Mouse (Mus musculus) c-Kit-negative CD71-positive TER-119-positive erythroid progenitor cells, embryonic 14.5 days (primary cell): ENCODE measurements around the gene Zscan10.

Experiments
- DNase-seq: peaks from one replicate; pipeline ENCODE4 v3.0.0-alpha.2; 2013; ENCODE audit warnings: low read depth, low spot score

Zscan10 gene

DNA sequence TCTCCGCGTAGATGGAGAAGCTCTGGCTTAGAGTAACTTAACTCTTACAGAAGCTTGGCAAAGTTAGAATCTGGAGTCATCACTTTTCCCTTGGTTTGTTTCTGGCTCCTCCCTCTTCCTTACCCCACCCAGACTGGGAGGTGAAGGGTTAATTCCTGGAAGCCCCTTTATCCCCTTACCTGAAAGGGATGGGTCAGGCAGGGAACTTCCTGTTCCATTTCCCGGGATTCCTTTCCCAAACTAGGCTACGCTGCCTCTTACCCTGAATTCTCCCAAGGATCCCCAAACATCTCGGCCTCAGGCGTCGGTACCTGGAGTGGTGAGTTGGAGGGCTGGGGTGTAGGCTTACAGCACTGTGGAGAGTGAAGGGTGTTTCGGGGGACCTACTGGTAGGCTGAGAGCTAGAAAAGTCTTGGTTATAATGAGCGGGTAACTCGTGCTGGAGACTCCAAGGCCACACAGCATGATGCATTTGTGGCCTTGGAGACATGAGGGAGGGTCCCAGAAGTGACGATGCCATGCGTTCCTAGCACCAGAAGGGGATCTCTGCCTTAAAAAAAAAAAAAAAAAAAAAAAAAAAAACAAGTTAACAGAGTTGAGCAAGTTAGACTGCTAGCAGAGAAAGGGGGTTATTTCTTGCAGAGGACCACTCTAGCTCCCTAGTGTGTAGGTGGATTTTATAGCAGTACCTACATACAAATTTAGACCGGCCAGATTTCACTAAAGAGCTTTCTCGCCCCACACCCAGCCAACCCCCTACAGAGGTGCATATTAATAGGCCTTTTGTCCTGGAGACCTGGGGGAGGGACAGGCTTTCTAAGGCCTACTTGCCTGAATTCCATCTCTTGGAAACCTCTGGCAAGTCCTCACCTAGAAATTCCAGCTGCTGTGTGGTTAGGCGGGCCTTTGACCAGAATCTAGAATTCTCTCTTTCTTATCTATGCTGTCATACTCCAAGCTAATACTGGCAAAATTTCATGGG lies at the start of gene Zscan10:
Gene Zscan10 (plus strand): TSS at position 216 of the 982 bp plus-strand sequence.
- no peak for DNase-seq

DNA sequence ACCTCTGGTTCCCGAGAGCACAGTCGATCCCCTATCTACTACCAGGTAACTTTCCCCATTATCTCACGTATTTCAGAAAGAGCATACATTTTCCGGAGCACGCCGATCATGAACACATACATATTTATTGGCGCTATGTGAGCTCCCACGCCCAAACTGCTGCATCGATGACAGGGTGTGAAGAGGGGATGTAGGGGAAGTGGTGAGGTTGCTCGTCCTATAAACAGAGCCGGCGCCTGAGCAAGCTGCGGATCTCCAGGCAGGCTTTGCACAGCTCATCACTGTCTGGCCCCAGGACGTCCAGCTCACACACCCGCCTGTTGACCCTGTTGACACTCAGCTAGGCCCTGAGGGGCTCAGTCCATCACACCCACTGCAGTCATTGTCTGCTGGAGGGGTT lies 49.8 kb upstream of the Zscan10 start:
- DNase-seq, result no peak

DNA sequence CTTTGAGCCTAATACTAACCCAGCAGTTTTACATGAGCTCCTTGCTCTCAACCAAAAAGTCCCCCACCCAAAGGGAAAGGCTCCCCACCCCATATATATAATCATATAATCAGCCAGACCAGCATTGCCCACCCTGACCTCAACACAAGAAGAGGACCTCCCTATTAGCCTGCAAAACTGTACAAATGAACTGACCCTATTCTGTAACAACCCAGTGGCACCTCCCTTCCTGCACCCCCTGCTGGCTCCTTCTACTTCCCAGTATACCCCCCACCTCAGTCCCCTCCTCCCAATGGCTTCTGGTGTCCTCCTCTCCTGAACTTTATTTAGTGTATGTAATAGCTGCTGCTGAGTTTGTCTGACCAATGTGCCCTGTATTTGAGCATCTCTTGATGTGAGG lies 49.2 kb upstream of the Zscan10 start:
- no peak for DNase-seq

DNA sequence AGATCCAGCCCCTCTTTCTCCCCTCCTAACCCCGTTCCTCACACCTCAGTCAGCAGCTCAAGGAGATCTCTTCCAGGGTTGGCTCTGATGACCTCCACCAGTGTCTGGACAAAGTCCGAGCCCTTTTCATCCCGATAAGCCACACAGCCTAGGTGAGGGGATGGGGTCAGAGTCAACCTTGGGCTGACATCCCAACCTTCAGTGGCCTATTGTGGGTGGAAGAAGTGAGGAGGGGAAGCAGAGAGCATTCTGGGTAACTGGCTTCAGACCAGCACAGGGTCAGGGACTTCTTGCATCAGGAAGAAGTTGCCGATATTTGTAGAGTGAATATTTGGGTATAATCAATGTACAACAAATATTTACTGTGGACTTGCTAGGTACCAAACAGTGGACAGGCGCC lies 48.7 kb upstream of the Zscan10 start:
- DNase-seq, result no peak

DNA sequence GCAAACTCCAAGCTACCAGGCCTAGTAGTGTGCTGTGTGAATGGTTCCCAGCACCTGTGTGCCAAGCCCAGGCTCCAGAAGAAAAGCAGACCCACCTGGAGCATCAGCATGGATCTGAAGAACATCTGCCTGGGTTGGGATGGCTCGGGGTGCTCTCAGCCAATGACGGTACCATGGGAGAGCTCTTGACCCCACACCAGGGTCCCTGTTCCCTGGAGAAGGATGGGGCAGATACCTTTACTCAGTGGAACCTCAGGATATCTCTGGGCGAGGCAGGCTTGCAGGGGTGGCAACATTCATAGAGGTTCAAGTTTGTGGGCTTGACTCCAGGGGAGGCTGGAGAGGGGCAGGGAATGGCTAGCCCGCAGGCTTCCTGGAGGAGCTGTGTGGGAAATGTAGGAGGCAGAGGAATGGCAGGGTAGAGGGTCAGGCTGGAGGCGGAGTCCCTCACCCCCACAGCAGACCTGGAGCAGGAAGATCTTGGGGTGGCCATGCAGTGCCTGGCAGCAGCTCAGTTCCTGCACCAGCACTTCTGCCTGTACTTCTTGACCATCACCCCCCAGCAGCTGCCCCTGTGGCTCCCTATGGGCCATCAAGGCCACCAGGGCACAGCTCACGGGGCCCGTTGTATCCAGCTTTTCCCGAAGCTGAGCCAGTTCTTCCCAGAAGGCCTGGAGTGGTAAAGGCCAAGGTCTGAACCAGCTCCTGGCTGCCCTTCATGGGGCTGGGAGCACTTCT lies 47.6 kb upstream of the Zscan10 start:
- no peak for DNase-seq

DNA sequence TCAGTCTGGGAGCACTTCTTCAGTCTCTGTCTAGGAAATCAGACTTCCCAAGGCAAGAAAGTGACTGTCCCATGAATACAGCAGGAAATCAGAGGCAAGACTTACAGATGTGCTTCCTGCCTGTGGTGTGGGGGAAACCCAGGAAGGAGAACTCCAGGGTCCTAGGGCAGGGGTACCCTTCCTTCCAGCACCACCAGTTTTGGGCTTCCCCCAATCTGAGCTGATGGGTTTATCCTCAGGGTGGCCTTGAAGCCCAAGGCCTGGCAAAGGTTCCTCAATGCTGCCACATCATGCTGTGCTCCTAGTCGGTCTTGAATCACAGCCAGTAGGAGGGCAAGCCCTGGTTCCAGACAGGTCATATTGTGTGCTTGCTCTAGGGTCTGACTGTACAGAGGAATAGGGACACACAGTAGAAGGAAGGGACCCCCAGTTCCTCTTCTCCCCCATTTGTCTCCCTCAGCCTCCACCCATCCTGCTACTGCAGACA lies 47.0 kb upstream of the Zscan10 start:
- DNase-seq, result no peak

DNA sequence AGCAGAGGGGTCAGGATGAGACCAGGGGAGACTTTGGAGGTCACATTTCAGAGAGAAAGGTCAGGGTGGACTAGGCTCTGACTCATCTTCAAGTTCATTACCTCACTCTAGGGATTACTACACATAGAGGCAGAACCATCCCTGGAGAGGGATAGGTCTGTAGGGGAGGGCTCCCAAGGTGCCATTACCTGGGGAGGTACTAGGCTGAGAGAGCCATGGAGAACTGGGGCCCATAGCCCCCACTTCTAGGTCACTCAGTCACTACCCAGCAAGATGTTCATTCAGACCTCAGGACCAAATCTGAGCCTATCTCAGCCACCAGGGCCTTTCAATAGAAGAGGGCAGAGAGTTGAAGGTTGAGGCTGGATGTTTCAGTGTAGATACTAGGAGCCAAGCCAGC lies 46.3 kb upstream of the Zscan10 start:
- DNase-seq, result no peak

DNA sequence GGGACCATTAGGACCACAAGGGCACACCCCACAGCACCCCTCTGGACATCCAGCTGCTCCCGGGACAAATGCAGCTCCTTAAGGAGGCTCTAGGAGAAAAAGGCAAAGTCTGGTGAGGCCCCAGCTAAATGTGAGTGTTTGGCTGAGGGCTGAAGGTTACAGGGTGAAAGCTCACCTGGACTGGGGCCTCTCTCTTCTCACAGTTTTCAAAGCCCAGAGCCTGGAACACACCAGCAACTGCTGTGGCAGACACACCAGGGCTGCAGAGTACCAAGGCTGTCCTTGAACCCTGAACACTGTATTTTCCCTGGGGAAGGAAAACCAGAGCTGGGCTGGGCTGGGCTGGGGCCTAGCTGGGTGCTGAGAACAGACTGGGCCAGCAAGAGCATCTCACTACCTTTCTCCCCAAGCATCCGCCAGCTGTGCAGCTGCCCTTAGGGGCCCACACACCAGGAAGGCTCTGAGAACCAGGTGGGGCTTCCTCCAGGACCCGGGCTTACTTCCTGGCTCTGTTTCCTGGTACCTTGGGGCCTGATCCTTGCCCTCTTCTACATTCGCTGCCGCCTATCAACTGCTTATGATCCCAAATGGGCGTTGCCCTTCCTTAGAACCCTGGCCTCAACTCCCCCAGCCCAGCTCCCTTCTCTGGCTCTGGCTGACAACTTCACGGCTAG lies 45.3 kb upstream of the Zscan10 start:
- DNase-seq, result no peak

DNA sequence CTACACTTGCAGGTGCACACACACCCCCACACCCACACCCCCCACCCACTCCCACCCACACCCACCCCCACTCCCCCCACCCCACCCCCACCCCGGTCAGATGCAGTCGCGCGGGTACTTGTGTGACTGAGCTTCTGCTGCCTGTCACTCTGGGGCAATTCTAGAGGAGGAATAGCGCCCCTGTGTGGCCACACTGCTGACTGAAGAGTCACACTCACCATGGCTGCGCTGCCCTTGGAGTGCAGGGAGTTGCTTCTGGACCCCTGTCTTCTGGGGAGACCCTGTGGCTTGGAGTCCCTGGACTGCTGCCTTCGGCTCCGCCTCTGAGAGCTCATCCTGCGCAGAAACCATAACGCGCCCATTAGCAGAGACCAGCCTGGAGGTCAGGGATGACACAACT lies 40.9 kb upstream of the Zscan10 start:
- DNase-seq, result no peak

DNA sequence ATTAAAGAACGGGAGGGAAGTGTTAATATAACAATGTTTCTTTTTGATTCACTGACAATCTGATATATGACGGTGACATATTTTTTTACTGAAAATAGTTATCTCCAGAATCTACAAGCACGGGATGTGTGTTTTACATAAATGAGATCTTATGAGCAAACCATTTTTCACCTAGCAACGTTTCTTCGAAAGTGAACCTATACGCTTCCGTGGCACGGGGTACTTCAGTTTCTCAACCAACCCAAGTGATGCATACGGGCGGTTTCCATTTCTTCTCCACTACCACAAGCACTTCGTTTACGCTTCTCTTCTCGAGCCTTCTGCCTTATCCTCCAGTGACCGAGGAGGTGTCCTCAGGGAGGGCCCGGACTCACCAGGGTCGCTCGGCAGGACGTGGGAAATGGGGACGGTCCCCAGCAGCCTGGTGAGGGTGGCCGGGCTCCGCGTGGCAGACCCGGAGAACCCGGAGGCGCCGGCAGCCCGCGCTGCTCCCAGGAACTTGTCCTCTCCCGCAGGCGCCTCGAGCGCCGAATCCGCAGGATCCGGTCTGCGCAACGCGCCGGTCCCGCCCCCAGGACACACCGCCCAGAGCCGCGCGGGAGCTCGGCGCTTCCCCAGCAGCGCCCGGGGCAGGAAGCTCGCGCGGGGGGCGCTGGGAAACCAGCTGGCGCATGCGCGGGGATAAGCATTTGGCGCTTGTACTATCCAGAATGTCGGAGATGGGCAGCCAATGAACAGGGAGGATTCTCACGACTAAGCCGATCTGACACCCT lies 36.9 kb upstream of the Zscan10 start, which contains the start of gene Zfp213:
Gene Zfp213 (minus strand): TSS at position 644 of the 773 bp plus-strand sequence.
- peak; percentile 94 for DNase-seq

DNA sequence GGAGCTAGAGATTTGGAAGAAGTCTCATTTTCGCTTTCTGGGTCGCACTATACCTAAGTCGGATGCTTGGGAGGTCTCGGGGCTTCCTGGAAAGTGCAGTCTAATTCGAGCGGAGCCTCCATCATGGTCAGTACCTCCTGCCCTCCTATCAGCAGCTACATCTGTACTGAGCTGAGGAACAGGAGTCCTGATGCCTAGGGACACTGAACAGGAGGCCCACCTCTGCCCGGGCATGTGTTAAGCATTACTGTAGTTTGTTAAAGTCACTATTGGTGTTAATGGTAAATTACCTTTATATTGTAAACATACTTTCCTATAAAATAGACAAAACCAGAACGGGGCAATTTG lies 36.3 kb upstream of the Zscan10 start:
- no peak for DNase-seq

DNA sequence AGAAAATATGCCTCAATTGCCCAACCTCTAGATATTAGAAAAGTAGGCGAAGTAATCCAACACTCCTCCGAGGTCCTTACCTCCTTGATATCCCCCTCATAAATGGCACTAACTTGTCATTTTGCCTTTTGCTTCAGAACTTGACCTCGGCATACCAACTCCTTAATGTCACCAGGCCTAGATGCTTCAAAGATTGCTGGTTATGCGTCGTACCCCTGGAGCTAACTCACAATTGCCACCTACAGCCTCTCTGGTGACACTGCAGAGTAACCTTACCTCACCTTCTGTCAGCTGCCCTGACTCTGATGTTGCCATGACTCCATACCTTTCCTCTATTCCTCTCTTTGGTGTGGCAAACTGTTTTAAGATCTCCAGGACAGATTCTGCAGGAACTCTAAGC lies 33.9 kb upstream of the Zscan10 start:
- DNase-seq, result no peak

DNA sequence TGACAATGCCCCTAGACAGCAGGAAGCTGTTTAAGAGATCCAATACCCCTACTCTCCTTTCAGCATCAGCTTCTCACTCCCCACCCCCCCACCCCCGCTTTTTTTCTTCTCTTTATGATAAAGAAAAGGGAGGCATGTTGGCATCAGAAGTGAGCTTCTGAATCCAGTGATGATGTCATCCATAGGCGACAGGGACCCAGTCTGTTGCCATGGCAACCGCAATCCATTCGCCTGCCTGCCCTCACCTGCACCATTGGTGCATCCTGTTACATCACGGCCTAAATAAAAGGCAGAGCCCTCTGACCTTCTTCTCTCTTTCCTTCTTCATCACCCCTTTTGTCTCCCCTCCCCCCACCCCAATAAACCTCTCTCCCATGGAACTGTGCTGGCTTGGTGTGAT lies 32.3 kb upstream of the Zscan10 start:
- no peak for DNase-seq

DNA sequence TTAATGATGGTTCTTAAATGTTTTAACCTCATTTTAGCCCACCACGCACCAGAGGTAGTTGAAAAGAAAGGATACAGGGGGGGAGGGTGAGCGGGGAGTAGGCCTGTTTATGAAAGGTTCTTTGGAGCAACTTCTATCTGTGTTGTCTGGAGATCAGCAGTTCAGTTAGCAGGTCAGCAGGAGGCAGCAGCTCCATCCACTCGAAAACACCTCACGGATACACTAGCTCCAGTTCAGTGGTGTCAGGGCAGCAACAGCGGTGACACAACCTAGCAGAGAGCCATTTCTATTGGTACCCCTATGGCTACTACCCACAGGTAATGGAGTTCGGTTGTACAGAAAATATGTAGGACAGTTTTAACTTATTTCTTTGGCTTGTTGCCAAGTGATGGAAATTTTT lies 30.6 kb upstream of the Zscan10 start:
- DNase-seq, result no peak

DNA sequence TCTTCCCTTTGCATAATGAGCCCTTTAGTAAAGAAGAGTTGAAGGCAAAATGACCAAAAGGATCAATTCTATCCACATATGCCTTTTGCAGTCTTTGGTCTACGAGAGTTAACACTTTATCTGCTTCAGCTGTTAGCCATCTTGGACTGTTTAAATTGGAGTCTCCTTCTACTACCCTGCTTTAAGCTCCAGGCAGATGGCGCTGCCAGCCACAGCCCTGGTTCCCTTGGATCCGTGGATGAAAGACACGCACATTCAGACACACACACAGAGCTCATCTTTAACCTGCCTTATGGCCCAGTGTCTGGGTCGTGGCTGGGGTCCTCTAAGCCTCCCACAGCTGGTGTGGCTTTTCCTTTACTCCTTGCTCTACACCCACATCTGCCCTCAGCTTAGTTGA lies 29.6 kb upstream of the Zscan10 start:
- no peak for DNase-seq

DNA sequence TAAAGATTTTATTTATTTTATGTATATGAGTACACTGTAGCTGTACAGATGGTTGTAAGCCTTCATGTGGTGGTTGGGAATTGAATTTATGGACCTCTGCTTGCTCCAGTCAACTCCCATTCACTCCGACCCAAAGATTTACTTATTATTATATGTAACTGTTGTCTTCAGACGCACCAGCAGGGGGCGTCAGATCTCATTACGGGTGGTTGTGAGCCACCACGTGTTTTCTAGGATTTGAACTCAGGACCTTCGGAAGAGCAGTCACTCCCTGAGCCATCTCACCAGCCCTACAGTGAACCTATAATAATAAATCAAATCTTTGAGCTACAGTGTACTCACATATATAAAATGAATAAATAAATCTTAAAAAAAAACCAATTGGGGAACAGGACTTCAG lies 28.6 kb upstream of the Zscan10 start:
- no peak for DNase-seq

DNA sequence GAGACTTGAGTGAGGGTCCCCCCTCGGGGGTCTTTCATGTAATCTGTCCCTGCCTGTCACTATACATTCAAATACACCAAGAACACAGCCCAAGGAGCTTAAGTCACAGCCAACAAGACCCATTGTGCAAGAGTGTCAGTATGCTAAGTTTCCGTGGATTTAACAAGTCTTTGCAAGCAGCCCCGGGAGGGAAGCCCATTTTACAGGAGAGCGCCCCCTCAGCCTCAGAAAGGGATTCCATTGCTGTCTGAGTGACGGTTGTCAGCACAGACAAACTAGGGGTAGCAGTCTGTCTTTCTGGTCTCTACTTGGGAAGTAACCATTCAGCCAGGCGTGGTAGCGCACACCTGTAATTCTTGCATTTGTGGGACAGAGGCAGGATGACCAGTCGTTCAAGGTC lies 26.5 kb upstream of the Zscan10 start:
- no peak for DNase-seq

DNA sequence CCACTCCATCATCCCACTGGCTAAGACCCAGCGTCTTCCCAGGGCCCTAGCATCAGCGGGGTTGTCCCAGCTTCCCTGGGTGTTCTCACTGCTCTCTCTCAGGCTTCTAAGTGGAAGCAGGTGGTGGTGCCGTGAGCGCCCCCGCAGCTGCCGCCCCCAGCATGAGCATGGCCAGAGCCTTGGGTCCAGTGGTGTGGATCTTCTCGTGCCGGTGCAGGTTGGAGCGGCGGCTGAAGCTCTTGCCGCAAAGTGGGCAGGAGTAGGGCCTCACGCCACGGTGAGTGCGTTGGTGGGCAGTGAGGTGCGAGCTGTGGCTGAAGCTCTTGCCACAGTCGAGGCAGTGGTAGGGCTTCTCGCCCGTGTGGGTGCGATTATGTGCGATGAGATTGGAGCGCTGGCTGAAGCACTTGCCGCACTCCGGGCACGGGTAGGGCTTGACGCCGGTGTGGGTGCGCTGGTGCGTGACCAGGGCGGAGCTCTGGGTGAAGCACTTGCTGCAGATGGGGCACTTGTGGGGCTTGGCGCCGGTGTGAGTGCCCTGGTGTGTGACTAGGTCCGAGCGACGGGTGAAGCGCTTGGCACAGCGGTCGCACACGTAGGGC lies 24.6 kb upstream of the Zscan10 start:
- no peak for DNase-seq

DNA sequence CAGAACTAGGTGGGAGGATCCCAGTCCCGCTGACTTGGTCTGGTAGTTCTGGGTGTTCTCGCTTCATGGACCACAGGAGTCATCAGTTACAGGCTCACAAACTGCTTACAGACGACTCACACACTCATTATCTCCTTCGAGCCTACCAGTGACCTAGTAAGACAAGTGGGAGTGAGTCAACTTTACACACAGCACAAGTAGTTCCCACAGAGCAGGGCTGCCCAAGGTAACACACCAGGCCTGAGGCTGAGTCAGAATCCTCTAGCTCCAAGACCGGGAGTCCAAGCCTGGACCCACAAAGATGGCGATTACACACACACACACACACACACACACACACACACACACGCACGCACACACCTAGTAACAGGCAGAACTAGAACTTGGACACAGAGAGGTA lies 15.9 kb upstream of the Zscan10 start:
- DNase-seq, result no peak

DNA sequence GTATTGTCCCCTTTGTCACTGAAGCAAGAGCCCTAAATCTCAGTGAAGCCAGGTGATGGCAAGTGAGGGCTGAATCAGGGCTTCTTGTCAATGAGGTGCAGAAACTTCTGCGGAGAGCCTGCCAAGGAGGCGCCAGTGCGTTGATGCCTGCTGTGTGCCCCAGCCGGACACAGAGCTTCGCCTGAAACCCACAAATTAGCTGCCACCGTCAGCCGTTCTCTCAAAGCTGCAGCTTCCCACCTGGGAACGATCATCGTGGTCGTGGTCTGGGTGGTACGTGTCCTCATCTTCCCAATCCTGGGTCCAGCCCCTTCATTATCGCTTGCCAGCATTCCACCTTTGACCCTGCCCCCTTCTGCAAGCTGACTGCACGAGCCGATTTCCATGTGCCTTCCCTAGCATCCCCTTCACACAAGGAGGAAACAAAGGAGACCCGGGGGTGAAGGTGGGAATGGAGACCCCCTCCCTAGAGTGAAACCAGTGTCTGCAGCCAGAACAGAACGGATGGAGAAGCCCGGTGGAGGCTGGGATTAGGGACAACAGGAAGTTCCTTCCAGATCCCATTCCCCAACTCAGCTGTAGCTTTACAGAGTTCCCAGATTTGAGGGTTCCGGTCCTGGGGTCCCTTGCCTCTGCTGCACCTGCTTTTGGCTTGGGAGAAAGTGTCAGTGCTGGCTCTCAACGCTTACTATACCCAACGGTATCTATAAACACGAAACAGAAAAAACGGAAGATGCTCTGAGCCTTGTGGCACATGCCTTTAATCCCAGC lies 14.8 kb upstream of the Zscan10 start:
- no peak for DNase-seq
